Mouse (Mus musculus) adrenal gland, postnatal 10 days (tissue): ENCODE measurements around the gene Foxm1. TPM values are rescaled to one million over a fixed set of nuclear protein-coding genes. Genes with fewer than 3 reads are reported as not detected.

ENCODE experiments used
- DNase-seq: peaks from one replicate; pipeline ENCODE4 v3.0.0; 2021; ENCODE audit warnings: mixed read lengths
- total RNA-seq, 2 experiments: library from RNA; stranded (reverse); gene quantifications; 2 replicates each; pipeline ENCODE4 v1.2.3; 2021

Gene Foxm1
- total RNA-seq, 2 experiments from 2014 or later = 15.3 to 16.6 TPM

- DNase-seq = no peak
Measured at GRCm38 (mm10) chr6:128425046-128425445, 62.3 kb downstream of the Foxm1 start.

Other genes with a start within 250 kb of the Foxm1 start
- 10 to 100 TPM; 55.8 to 66.3 TPM for gene Tspan9, start 219.4 kb upstream of the Foxm1 start, total RNA-seq
- gene Tead4, start 62.1 kb upstream of the Foxm1 start, total RNA-seq = 1 to 10 TPM; 4.4 to 4.6 TPM
- 10 to 100 TPM; 24.2 to 27.2 TPM for gene Tulp3, start 7.1 kb upstream of the Foxm1 start, total RNA-seq
- gene Rhno1, start 56 bp upstream of the Foxm1 start, total RNA-seq = 10 to 100 TPM; 21.7 to 30.1 TPM
- not detected for gene Tex52, start 12.5 kb downstream of the Foxm1 start, total RNA-seq
- gene Gm44596, start 12.5 kb downstream of the Foxm1 start, total RNA-seq = not detected
- gene Nrip2, start 36.3 kb downstream of the Foxm1 start, total RNA-seq = 1 to 10 TPM; 3.0 to 4.7 TPM
- gene Itfg2, start 62.0 kb downstream of the Foxm1 start, total RNA-seq = 10 to 100 TPM; 19.2 to 19.9 TPM
- 100 to 1,000 TPM; 170 to 173 TPM for gene Fkbp4, start 75.7 kb downstream of the Foxm1 start, total RNA-seq
- gene Pzp, start 163.8 kb downstream of the Foxm1 start, total RNA-seq = 100 to 1,000 TPM; 288 to 650 TPM
- gene A2ml1, start 218.6 kb downstream of the Foxm1 start, total RNA-seq = 1 to 10 TPM; 1.1 to 1.7 TPM